Mouse (Mus musculus) heart, adult 18-20 months (tissue): ENCODE data around the gene Rasip1. TPM values are rescaled to one million over a fixed set of nuclear protein-coding genes. Genes with fewer than 3 reads are reported as not detected.

Experiments used
- DNase-seq, 2 experiments: peaks; one replicate each; pipeline ENCODE4 v3.0.0; 2021 to 2022; ENCODE audit warnings: mixed read lengths in 1 of 2
- total RNA-seq, 2 experiments: library from RNA; stranded (reverse); gene quantifications; 2 replicates each; pipeline ENCODE4 v1.2.3; 2021

Rasip1 gene
- total RNA-seq, 2 experiments from 2014 or later, result 21.6 to 26.8 TPM

DNA sequence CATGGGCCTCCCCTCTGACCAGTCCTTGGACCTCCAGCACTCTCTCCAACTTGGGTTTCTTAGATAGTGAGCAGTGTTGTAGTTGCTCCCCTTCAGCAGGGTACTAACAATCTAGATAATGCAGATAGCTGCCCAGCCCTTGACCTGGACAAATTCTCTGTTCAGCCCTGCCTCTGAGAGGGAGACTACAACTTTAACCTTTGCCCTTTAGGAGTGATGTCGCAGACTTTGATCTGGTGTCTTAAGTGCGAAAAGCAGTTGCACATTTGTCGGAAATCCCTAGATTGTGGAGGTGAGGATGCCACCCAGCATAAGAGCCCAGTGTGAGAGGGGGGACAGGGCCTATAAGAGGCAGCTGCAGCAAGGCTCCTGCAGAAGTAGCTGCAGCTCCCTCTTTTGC, 2.6 kb upstream of the Rasip1 start:
- no peak for DNase-seq

DNA sequence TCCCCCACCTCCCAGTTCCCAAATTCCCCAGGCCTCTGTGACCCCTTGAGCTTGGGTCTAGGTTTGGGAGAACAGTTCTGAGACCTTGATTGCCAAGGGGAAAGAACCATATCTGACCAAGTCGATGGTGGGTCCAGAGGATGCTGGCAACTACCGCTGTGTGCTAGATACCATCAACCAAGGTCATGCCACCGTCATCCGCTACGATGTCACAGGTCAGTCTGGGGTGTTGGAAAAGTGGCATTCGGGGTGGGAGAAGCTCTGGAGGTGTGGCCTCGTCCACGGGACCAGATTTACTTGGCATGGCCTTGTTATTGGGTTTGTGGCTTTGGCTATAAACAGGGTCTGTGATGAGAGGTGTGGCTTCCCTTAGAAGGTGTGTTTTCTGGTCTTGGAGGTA, 1.8 kb upstream of the Rasip1 start:
- DNase-seq, result no peak

DNA sequence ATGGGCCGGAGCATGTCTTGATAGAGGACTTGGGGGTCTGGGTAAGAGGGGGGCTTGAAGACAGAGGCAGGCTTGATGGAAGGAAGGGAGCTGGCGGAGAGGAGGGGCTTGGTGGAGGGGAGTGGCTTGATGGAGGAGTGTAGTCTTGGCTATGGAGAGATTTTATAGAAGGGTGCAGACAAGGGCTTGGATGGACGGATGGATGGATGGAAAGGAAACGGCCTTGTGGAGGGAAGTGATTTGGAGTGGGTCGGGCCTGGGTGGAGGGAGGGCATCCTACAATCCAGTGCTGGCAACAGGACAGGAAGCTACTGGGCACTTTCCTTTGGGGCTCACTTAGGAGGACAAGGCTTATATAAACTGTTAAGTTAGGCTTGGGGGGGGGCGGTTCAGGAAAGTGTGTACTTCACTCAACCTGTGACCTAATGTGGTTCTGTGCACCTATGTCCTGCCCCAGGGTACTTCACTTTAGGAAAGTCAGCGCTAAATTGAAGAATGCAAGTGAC, 664 bp upstream of the Rasip1 start:
- no peak for DNase-seq

DNA sequence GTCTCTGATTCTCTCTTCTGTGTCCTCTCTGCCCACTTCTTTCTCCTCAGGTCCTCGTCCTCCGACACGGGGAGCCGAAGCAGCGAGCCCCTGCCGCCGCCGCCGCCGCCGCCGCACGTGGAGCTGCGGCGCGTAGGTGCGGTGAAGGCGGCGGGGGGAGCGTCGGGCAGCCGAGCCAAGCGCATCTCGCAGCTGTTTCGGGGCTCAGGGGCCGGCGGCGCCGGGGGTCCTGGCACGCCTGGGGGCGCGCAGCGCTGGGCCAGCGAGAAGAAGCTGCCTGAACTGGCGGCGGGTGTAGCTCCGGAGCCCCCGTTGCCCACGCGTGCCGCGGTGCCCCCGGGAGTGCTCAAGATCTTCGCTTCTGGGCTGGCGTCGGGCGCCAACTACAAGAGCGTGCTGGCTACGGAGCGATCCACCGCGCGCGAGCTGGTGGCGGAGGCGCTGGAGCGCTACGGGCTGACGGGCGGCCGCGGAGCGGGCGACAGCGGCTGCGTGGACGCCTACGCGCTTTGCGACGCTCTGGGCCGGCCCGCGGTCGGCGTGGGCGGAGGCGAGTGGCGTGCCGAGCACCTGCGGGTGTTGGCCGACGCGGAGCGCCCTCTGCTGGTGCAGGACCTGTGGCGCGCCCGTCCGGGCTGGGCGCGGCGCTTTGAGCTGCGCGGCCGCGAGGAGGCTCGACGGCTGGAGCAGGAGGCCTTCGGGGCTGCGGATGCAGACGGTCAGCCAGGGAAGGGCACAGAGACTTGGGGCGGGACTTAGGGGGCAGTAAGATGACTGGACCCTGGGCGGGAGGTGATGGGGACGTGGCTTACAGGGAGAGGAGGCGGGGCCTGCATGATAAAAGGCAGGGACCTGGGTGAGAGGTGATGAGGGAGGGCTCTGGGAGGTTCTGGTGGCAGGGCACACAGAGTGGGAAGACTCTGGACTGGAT, 1.3 kb downstream of the Rasip1 start:
- peak; percentile 89 to 91 for DNase-seq

DNA sequence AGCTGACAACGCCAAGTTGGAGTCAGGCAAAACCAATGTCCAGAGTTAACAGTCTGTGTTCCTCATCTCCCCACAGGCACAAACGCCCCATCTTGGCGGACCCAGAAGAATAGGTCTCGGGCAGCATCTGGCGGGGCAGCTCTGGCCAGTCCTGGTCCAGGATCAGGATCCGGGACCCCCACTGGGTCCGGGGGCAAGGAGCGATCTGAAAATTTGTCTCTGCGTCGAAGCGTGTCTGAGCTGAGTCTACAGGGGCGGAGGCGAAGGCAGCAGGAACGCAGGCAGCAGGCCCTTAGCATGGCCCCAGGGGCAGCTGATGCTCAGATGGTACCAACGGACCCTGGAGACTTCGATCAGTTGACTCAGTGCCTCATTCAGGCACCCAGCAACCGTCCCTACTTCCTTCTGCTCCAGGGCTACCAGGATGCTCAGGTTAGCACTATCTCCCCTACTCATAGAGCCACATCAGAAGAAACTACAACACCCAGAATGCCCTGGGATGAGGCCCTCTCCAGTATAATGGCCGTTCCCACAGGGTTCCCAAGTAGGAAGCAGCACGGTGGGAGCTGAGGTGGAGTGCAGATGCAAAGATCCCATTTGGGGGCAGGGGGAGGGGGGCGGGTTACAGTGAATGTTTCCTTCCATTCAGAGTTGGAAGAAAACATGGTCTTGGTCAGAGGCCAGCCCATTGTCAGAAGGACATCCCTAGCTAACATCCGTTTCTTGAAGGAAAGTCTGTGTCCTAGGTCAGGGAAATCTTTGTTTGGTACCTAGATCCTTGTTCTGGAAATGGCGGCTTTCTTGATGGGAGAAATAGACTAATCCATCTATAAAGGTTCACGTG, 3.0 kb downstream of the Rasip1 start:
- DNase-seq, result peak in 1 of 2 experiments; percentile 46

DNA sequence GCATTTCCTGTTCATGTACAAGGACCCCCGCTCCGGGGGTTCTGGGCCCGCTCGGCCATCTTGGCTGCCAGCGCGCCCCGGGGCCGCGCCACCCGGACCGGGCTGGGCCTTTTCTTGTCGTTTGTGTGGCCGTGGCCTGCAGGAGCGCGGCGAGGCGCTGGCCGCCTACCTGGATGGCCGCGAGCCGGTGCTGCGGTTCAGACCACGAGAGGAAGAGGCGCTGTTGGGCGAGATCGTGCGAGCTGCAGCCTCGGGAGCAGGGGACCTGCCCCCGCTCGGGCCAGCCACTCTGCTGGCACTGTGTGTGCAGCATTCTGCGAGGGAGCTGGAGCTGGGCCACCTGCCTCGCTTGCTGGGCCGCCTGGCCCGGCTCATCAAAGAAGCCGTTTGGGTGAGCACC, 5.2 kb downstream of the Rasip1 start:
- DNase-seq, result peak; percentile 40 to 41

DNA sequence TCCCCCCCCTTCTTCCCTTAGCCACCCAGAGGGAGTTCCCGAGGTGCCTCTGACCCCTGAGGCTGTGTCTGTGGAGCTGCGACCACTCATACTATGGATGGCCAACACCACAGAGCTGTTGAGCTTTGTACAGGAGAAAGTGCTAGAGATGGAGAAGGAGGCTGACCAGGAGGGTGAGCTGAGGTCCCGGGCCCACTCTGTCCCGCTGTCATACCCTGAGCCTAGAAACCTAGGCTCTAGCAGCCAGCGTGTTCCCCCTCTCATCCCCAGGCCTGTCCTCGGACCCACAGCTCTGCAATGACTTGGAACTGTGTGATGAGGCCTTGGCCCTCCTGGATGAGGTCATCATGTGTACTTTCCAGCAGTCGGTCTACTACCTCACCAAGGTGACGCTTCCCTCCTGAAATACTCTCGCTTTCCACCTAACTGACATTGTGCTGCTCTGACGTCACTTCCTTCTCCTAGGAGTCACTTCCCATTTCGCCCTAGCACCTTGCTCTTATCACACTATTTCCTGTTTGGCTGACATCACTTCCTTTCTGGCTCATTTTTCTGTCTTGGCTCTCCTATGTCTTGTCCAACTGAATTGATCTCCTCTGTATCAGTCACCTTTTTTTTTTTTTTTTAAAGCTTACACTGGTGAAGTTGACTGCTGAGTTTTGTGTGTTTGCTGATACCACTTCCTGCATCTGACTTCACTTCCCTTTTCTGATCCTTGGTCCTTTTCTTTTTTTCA, 7.8 kb downstream of the Rasip1 start:
- peak; percentile 45 to 72 for DNase-seq

DNA sequence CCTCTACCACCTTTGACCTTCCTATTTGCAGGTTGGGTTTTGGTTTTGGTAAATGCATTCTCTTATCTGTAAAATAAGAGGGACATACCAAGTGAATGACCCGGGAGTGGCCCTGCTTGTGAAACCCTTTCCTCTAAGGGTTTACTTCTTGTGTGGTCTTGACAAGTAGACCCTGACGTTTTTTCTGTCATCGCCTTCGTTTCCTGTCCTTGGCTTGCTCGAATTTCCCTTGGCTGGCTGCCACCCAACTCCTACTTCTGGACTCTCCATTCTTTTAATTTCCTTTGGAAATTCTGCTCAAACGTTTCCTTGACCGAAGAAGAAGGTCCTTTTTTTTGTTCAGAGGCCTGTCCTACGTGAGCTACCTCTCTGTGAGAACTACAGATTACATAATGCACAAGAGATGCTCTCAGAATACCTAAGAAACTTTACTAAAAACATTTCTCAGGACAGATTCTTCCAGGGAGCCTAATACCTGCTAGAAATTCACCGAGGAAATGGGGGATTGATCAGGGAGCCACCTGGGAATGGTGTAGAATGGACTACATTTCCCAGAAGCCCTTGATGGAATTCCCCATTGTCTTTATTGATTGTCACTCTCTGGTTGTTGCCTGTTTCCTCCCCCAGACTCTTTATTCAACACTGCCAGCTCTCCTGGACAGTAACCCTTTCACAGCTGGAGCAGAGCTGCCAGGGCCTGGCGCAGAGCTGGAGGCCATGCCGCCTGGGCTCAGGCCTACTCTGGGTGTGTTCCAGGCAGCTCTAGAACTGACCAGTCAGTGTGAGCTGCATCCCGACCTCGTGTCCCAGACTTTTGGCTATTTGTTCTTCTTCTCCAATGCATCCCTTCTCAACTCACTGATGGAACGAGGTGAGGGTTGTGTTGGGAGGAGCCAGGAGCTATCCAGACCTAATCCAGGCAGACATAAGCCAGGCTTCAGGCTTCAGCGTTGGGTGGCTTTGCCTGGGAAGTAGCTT, 8.7 kb downstream of the Rasip1 start:
- peak; percentile 66 to 70 for DNase-seq

DNA sequence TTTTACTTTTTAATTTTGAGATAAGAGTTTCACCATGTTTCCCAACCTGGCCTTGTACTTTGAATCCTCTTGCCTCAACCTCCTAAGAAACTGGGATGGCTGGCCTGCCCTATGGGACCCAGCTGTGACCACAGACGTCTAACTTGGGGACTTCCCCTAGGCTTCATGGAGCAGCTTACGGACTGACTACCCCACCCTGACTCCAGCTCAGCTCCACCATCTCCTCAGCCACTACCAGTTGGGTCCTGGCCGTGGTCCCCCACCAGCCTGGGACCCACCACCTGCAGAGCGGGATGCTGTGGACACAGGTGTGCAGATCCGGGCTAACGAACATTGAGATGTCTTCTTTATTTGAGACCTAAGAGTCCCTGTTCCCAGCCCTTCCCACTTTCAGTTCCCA, 10.4 kb downstream of the Rasip1 start:
- no peak for DNase-seq

DNA sequence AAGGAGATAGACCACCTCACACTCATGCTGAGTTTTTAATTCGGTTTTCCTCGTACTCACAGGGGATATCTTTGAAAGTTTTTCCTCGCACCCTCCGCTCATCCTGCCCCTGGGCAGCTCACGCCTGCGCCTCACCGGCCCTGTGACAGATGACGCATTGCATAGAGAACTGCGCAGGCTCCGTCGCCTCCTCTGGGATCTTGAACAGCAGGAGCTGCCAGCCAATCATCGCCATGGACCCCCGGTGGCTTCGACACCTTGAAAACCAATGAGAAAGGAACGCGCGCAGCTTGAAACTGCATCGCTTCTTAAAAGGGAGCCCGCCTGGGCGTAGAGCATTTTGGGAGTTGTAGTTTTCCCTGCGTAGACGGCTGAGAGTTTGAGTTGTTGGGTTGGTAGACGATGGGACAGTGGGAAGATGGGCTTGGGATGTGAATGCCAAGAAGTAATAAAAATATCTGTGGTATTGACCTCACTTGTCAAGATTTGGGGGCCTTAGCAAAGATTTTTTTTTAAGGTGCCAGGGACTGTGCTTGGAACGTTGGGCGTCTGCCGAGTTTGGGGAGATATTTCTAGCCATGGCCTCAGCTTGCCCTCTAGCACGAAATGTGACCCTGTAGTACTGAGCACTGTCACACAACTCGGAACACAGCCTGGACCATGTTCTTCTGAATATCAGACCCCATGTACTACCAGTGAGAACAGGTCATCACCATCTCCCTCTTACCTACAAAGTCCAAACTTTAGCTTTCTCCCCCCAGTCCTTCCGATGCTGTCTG, 11.5 kb downstream of the Rasip1 start:
- peak; percentile 92 to 93 for DNase-seq

DNA sequence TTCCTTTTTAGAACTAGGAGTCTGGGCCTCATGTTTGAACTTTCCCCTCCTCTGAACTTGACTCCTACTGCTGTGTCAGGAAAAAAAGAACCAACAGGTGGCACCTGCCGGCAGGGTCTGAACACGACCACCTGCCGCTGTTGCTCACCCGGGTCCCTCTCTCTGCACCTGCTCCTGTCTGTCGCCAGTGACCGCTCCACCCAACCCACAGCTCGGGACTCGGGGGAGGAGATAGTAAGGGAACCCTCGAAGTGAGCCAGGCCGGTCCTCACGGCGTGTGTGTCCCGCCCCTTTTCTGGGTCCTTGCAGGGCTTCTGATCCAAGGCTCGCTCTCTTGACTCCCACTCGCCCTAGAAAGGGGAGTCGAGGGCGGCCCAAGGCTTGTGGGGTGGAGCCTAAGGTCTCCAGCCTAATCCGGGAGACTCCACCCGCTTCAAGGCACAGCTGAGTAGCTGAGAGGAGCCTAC, 12.3 kb downstream of the Rasip1 start, which contains the start of gene Mamstr:
Gene Mamstr, plus strand, starts transcription at position 417 of the 467 bp plus-strand sequence.
- DNase-seq, result no peak

DNA sequence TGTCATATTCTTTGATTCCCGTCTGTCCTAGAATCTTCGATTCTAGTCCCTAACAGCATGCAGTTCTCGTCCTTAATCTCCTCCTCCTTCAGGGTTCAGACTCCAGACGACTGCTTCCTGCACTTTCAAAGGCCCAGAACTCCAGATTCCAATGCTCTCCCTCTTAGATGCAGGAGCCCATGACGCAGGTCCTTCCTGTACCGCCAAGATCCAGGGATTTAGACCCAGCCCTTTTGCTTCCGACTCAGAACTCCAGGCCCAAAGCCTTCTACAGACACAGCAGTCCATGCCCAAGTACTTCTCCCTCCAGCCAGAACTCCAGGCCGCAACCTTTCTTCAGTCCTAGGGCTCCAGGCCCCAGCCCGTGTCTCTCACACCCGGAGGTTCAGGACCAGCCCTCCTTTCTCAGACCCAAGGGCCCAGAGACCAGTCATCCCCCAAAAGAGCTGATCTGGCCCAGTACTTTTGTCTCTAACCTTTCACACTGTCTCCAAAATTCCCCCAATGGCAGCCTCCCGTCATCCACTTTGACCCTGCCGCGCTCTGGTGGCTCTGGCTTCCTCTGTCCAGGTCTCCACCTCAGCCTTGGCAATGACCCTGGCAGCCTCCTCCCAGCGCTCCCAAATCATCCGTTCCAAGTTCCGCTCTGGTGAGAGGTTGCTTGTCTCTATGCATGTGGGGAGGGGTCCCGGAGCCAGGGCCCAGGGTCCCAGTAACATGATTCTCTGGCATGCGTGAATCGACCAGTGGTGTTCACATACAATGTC, 13.1 kb downstream of the Rasip1 start:
- peak; percentile 35 to 62 for DNase-seq

DNA sequence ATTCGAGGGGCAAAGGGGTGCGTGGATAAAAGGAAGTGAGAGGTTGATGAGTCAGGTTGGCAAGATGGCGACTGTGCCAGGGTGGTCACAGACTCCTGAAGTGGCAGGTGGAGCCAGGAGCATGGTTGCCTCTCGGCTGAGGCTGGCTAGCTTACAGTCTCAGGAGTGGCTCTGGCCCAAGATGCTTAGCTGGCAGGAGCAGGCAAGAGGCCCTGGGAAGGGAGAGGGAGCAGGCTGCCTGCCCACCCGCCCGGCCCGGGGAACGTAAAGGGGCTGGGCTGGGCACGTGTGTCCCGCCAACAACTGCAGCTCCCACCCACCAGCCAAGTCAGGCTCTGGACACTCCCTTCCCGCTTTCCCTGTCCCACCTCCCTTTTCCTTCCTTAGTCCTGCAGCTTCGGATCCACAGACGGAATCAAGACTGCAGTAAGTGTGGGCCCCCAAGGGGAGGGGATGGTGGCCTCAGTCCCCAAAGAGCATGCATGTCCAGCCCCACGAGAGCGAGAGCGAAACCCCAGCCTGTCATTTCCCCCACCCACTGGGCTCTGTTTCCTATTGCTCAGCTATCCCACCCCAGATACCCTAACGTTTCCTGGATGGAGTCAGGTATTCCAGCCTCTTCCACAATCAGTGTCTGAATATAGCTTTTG, 14.2 kb downstream of the Rasip1 start:
- peak; percentile 64 to 75 for DNase-seq

DNA sequence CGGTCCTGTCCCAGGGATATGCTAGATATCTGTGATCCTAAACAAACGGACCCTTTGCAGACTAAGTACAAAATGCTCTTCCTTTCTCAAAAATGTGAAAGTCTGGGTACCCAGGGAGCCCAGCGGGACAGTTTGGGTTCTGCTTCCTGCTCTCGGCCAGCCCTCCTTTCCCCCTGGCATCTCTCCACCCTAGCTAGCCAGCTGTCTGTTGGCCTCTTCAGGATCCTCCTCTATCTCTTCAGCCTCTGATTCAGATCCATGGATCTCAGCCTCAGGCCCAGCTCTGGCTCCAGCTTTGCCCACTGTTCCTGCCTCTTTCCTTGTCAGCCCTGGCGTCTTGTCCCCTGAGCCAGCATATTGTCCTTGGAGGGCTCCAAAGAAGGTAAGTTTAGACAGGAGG, 14.8 kb downstream of the Rasip1 start:
- peak in 1 of 2 experiments; percentile 36 for DNase-seq

DNA sequence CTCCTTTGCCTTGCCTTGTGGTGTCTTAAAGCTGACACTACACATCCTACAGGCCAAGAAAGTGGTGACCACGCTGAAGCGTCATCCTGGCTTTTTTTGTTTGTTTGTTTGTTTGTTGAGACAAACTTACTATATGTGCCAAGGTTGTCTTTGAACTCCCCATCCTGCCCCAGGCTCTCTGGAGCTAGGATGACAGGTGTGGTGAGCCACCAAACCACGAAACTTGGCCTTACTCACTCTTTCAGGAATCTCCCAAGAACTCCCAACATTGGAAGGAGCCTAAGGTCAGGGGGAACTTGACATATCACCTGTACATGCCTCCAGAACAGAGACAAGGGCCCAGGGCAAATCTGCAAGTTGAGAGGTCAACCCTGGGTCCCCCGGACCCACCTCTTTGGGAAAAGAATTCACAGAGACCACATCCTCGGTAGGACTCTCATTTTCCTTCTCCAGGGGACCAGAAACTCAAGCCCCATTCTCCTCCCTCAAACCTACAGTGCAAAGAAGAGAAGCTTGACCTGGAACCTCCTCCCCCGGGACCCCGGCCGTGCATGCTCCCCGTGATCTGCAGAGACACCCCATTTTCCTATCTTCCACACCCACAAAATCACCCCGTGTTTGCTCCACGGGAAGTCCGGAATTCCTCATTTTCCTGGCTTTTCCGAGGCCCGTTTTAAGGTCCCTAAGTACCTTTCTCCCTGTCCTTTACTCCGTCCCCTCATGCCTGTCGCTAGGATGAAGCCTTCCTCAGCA, 15.4 kb downstream of the Rasip1 start:
- DNase-seq, result no peak

DNA sequence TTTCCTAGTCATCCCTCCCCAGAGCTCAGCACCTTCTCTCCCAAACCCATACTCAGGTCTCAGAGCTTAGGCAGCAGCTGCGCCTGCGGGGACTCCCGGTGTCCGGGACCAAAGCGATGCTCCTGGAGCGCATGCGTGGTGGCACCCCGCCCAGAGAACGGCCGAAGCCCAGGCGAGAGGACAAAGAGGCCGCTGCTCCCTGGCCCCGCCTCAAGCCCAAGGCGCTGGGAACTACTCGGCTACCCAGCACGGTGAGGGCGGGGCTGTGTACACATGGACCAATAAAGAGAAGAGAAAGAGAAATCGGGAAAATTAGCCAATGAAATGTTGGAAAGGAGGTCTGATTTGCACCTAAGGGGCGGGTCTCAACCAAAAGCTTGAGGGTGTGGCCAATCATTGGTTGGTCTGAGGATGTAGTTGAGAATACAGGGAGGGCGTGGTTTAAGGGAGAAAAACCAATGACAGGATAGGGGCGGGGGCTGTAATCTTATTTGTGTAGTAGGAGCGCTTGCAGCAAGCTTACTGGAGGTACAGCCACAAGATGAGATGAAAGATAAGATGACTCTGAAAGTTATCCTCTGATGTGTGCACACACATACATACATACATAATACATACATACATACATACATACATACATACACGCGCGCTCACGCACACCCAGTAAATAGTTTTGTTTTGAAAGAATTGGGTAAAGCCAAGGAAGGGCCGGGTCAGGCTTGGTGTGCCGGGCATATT, 16.3 kb downstream of the Rasip1 start:
- DNase-seq, result peak; percentile 88 to 90

DNA sequence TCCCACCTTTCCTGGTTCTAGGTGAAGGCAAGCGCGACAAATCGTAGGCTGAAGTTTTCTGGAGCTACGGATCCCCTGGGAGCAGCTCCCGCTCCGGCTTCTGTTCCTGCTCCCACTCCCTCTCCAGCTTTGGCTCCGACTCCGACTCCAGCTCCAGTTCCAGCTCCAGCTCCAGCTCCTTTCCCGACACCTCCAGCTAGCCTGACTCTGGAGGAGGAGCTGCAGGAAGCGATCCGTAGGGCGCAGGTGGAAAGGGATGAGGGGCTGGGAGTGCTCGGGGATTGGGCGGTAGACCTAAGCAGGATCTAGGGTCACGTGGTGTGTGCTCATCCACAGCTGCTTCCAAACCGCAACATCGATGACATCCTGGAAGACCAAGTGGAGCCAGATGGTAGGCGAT, 16.9 kb downstream of the Rasip1 start:
- DNase-seq, result peak in 1 of 2 experiments; percentile 36
